Mouse (Mus musculus) bone marrow, adult 2 months (tissue): ENCODE data around the gene Glis3.

Source experiments
- CTCF ChIP-seq: fragments of 200-500 bp; IDR thresholded peaks from 2 replicates; pipeline ENCODE4 v1.5.1; 2011; ENCODE audit warnings: low read length, control low read depth; ENCODE audit not compliant: control insufficient read depth, insufficient read depth
- POLR2A ChIP-seq: fragments of 200-500 bp; IDR thresholded peaks from 2 replicates; pipeline ENCODE4 v1.6.1; 2011; ENCODE audit warnings: low read depth, mild to moderate bottlenecking, control low read depth, low read length, borderline replicate concordance; ENCODE audit not compliant: control insufficient read depth

- TF ChIP-seq POLR2A (no peak), CTCF (no peak)
Measured at GRCm38 (mm10) chr19:28227526-28227925, 452.4 kb downstream of the Glis3 start.
